Mouse (Mus musculus) myocyte (in vitro differentiated cells): Measurements from ENCODE around the gene Pipox. TPM values are rescaled to one million over a fixed set of nuclear protein-coding genes. Genes with fewer than 3 reads are reported as not detected.
A peak's percentile ranks its signal among the peaks of the same experiment; 100 is the strongest.

Experiments used
- H3K27me3 ChIP-seq: one replicate; pipeline ENCODE4 v1.6.1; 2011; ENCODE audit not compliant: control insufficient read depth, insufficient read depth, insufficient read length
- H3K36me3 ChIP-seq: one replicate; pipeline ENCODE4 v1.6.1; 2011; ENCODE audit not compliant: control insufficient read depth, insufficient read depth
- H3K4me2 ChIP-seq: one replicate; pipeline ENCODE4 v1.6.1; 2011; ENCODE audit warnings: low read depth, control low read depth
- H3K4me3 ChIP-seq: one replicate; pipeline ENCODE4 v1.5.1; 2011; ENCODE audit warnings: mild to moderate bottlenecking, control low read depth, moderate library complexity
- H3K79me2 ChIP-seq: one replicate; pipeline ENCODE4 v1.6.1; 2011; ENCODE audit not compliant: control insufficient read depth, insufficient read depth
- H3ac ChIP-seq: one replicate; pipeline ENCODE4 v1.6.1; 2011; ENCODE audit not compliant: control insufficient read depth, insufficient read length
- CEBPB ChIP-seq: IDR thresholded peaks from 2 replicates; pipeline ENCODE4 v1.6.1; 2011; ENCODE audit warnings: mild to moderate bottlenecking, moderate library complexity; ENCODE audit not compliant: poor library complexity, insufficient read depth, severe bottlenecking
- E2F4 ChIP-seq: IDR thresholded peaks from one replicate; pipeline ENCODE4 v1.6.1; 2011; ENCODE audit warnings: mild to moderate bottlenecking, control low read depth, moderate library complexity; ENCODE audit not compliant: insufficient read depth
- MAX ChIP-seq: IDR thresholded peaks from one replicate; pipeline ENCODE4 v1.6.1; 2011; ENCODE audit warnings: low read depth, mild to moderate bottlenecking, control low read depth
- MYOD1 ChIP-seq, 3 experiments: IDR thresholded peaks; one replicate each; pipeline ENCODE4 v1.6.1; 2011; ENCODE audit warnings: control low read depth in 2 of 3, low read depth in 2 of 3, mild to moderate bottlenecking in 2 of 3, moderate library complexity in 1 of 3; ENCODE audit not compliant: insufficient read length in 2 of 3, control insufficient read depth in 1 of 3
- MYOG ChIP-seq, 3 experiments: IDR thresholded peaks; one replicate each; pipeline ENCODE4 v1.6.1; 2011; ENCODE audit warnings: control low read depth in 2 of 3, low read depth in 2 of 3, mild to moderate bottlenecking in 2 of 3; ENCODE audit not compliant: insufficient read length in 2 of 3, control insufficient read depth in 1 of 3, insufficient read depth in 1 of 3
- POLR2A ChIP-seq: IDR thresholded peaks from one replicate; pipeline ENCODE4 v1.6.1; 2011; ENCODE audit warnings: low read depth, mild to moderate bottlenecking, control low read depth, moderate library complexity; ENCODE audit not compliant: insufficient read length
- POLR2AphosphoS2 ChIP-seq: IDR thresholded peaks from one replicate; pipeline ENCODE4 v1.6.1; 2011; ENCODE audit warnings: low read depth, control low read depth; ENCODE audit not compliant: insufficient read length
- REST ChIP-seq: IDR thresholded peaks from one replicate; pipeline ENCODE4 v1.6.1; 2011; ENCODE audit warnings: mild to moderate bottlenecking, control low read depth, moderate library complexity; ENCODE audit not compliant: insufficient read depth, insufficient read length
- SRF ChIP-seq: IDR thresholded peaks from one replicate; pipeline ENCODE4 v1.6.1; 2011; ENCODE audit warnings: low read depth; ENCODE audit not compliant: control insufficient read depth, insufficient read length
- TCF12 ChIP-seq: IDR thresholded peaks from one replicate; pipeline ENCODE4 v1.6.1; 2011; ENCODE audit warnings: mild to moderate bottlenecking, control low read depth; ENCODE audit not compliant: poor library complexity, insufficient read depth, severe bottlenecking
- TCF3 ChIP-seq: IDR thresholded peaks from one replicate; pipeline ENCODE4 v1.6.1; 2011; ENCODE audit warnings: low read depth, control low read depth; ENCODE audit not compliant: insufficient read length
- USF1 ChIP-seq: IDR thresholded peaks from one replicate; pipeline ENCODE4 v1.6.1; 2011; ENCODE audit warnings: low read depth, mild to moderate bottlenecking, control low read depth, moderate library complexity
- polyA plus RNA-seq: library from polyadenylated mRNA; unstranded; fragments of >200 nt; fragmentation: generic; extraction: Trizol; gene quantifications from one replicate; pipeline ENCODE4 v1.2.1, GENCODE M21; 2012; ENCODE audit warnings: missing spikeins

Gene Pipox
- polyA plus RNA-seq, 1 experiment = not detected

- no peaks in the 10 kb centered on the region for H3K79me2 ChIP-seq
- TF ChIP-seq REST = peak; percentile 80
- TF ChIP-seq MYOG (IDR thresholded peaks at IDR 0.05; ENCODE audit: control insufficient read depth in 1 of 3, insufficient read depth in 1 of 3, insufficient read length in 2 of 3, low read depth in 2 of 3) = peak in 1 of 3 experiments; percentile 19
- TF ChIP-seq MYOD1 (IDR thresholded peaks at IDR 0.05; ENCODE audit: control insufficient read depth in 1 of 3, insufficient read length in 2 of 3, low read depth in 2 of 3) = no peak
- no peak for TF ChIP-seq TCF3
- no peak for TF ChIP-seq SRF
- H3K4me3 ChIP-seq = no peak within 1 kb of the TSS
- H3K36me3 ChIP-seq = no peaks in the 10 kb centered on the region
- H3K4me2 ChIP-seq = no peak within 1 kb of the TSS
- H3K27me3 ChIP-seq = peaks cover 86% of the 10 kb centered on the region
- no peak within 1 kb of the TSS for H3ac ChIP-seq
These were observed 37.0 kb upstream of the Pipox start, which contains the start of gene Sez6 for GRCm38 (mm10) chr11:77930751-77931540. Gene Sez6, plus strand, starts transcription at chr11:77930800.

- Histone ChIP-seq H3K4me3 (no peak overlapping the region), H3K36me3 (no peaks in the 10 kb centered on the region), H3K27me3 (peaks cover 80% of the 10 kb centered on the region), H3ac (no peak overlapping the region), H3K79me2 (no peaks in the 10 kb centered on the region), H3K4me2 (no peak overlapping the region)
- no peak for TF ChIP-seq TCF12
- TF ChIP-seq MYOG (IDR thresholded peaks at IDR 0.05; ENCODE audit: control insufficient read depth in 1 of 3, insufficient read depth in 1 of 3, insufficient read length in 2 of 3, low read depth in 2 of 3) = no peak
- no peak for TF ChIP-seq CEBPB
- no peak for TF ChIP-seq POLR2A
- TF ChIP-seq POLR2AphosphoS2 = no peak
- no peak for TF ChIP-seq SRF
These were observed 33.9 kb upstream of the Pipox start for GRCm38 (mm10) chr11:77927837-77928236.

- no peak overlapping the region for H3ac ChIP-seq
These were observed 32.8 kb upstream of the Pipox start for GRCm38 (mm10) chr11:77926666-77927065.

GRCm38 (mm10) chr11:77925836-77926657 lies 32.2 kb upstream of the Pipox start:
- TF ChIP-seq MAX = no peak
- no peak for TF ChIP-seq TCF12
- TF ChIP-seq POLR2A = no peak
- no peak for TF ChIP-seq CEBPB

More at GRCm38 (mm10) chr11:77926666-77927065, 32.8 kb upstream of the Pipox start:
- no peaks in the 10 kb centered on the region for H3K36me3 ChIP-seq
- no peak overlapping the region for H3K4me2 ChIP-seq
- no peaks in the 10 kb centered on the region for H3K79me2 ChIP-seq
- no peak for TF ChIP-seq USF1
- no peak for TF ChIP-seq E2F4
- no peak for TF ChIP-seq MYOG (IDR thresholded peaks at IDR 0.05; ENCODE audit: control insufficient read depth in 1 of 3, insufficient read depth in 1 of 3, insufficient read length in 2 of 3, low read depth in 2 of 3)
- TF ChIP-seq MAX = no peak
- TF ChIP-seq POLR2AphosphoS2 = no peak
- TF ChIP-seq MYOD1 (IDR thresholded peaks at IDR 0.05; ENCODE audit: control insufficient read depth in 1 of 3, insufficient read length in 2 of 3, low read depth in 2 of 3) = no peak
- TF ChIP-seq TCF12 = no peak
- no peak for TF ChIP-seq SRF
- no peak for TF ChIP-seq CEBPB
- no peak for TF ChIP-seq REST
- no peak for TF ChIP-seq TCF3
- no peak for TF ChIP-seq POLR2A
- no peak overlapping the region for H3K4me3 ChIP-seq
- H3K27me3 ChIP-seq = peaks cover 73% of the 10 kb centered on the region

GRCm38 (mm10) chr11:77923285-77923684 lies 29.4 kb upstream of the Pipox start:
- Histone ChIP-seq H3ac (no peak overlapping the region), H3K4me3 (no peak overlapping the region), H3K36me3 (no peaks in the 10 kb centered on the region), H3K79me2 (no peaks in the 10 kb centered on the region), H3K27me3 (peaks cover 59% of the 10 kb centered on the region), H3K4me2 (no peak overlapping the region)
- TF ChIP-seq E2F4 = no peak
- TF ChIP-seq TCF3 = no peak
- no peak for TF ChIP-seq TCF12
- TF ChIP-seq USF1 = no peak
- TF ChIP-seq MYOD1 (IDR thresholded peaks at IDR 0.05; ENCODE audit: control insufficient read depth in 1 of 3, insufficient read length in 2 of 3, low read depth in 2 of 3) = no peak
- no peak for TF ChIP-seq SRF
- no peak for TF ChIP-seq CEBPB
- TF ChIP-seq MAX = no peak
- TF ChIP-seq MYOG (IDR thresholded peaks at IDR 0.05; ENCODE audit: control insufficient read depth in 1 of 3, insufficient read depth in 1 of 3, insufficient read length in 2 of 3, low read depth in 2 of 3) = no peak
- TF ChIP-seq POLR2A = no peak
- no peak for TF ChIP-seq REST
- TF ChIP-seq POLR2AphosphoS2 = no peak

More at GRCm38 (mm10) chr11:77925836-77926657, 32.2 kb upstream of the Pipox start:
- Histone ChIP-seq H3K27me3 (peaks cover 68% of the 10 kb centered on the region), H3K4me3 (no peak overlapping the region), H3K4me2 (no peak overlapping the region), H3K79me2 (no peaks in the 10 kb centered on the region), H3ac (no peak overlapping the region), H3K36me3 (no peaks in the 10 kb centered on the region)
